Mouse (Mus musculus): ENCODE results near the gene Mmp15. TPM values are rescaled to one million over a fixed set of nuclear protein-coding genes. Genes with fewer than 3 reads are reported as not detected.
"Not testable (repeated sequence)": the region's sequence is repeated elsewhere in the genome, so short reads cannot be mapped to it uniquely, and the experiment has no call there.

The Mmp15 gene
- polyA plus RNA-seq, 1 experiment from 2014 or later, result 26.0 TPM

- H3K9ac ChIP-seq (replicated peaks; ENCODE audit: low read depth), result no peak overlapping the region
Observed at GRCm38 (mm10) chr8:95377863-95378291, 25.8 kb downstream of the Mmp15 start.

GRCm38 (mm10) chr8:95378928-95379327, 26.9 kb downstream of the Mmp15 start:
- not testable (repeated sequence) for H3K36me3 ChIP-seq (ENCODE audit: insufficient read depth, low read length); H3K27me3 ChIP-seq (replicated peaks; ENCODE audit: insufficient read depth, low read length); H3K27ac ChIP-seq (ENCODE audit: low read length); H3K9ac ChIP-seq (replicated peaks; ENCODE audit: low read depth); H3K4me2 ChIP-seq (replicated peaks; ENCODE audit: low read depth, low read length); ATAC-seq; H3K4me1 ChIP-seq (ENCODE audit: insufficient read depth, low read depth, low read length); H3K4me3 ChIP-seq (ENCODE audit: low read depth, low read length); DNase-seq (ENCODE audit: low spot score); H3K9me3 ChIP-seq (ENCODE audit: low read length)
- 92% methylated on average over 11 of the region's 11 CpGs for WGBS

More at GRCm38 (mm10) chr8:95377863-95378291, 25.8 kb downstream of the Mmp15 start:
- H3K27ac ChIP-seq (ENCODE audit: low read length), result peak overlapping the region; percentile 84
- TF ChIP-seq CTCF (IDR thresholded peaks at IDR 0.05), result no peak
- TF ChIP-seq EP300 (IDR thresholded peaks at IDR 0.05), result peak; percentile 88
- ATAC-seq (peak; percentile 92), DNase-seq (ENCODE audit: low spot score) (peak; percentile 93)
- H3K9me3 ChIP-seq (ENCODE audit: low read length), result no peaks in the 10 kb centered on the region
- no peak overlapping the region for H3K4me3 ChIP-seq (ENCODE audit: low read depth, low read length)
- H3K4me2 ChIP-seq (replicated peaks; ENCODE audit: low read depth, low read length), result 0 out of 2 replicates have a peak overlapping the region, but pooled peaks have one; percentile 11
- 11% methylated on average over 7 of the region's 7 CpGs for WGBS
- no peaks in the 10 kb centered on the region for H3K27me3 ChIP-seq (replicated peaks; ENCODE audit: insufficient read depth, low read length)
- H3K4me1 ChIP-seq (ENCODE audit: insufficient read depth, low read depth, low read length), result peaks cover 5% of the 10 kb centered on the region; the same call in 1 of the 2 replicates
- H3K36me3 ChIP-seq (ENCODE audit: insufficient read depth, low read length), result no peaks in the 10 kb centered on the region

GRCm38 (mm10) chr8:95380953-95381352, 28.9 kb downstream of the Mmp15 start:
- H3K36me3 ChIP-seq (ENCODE audit: insufficient read depth, low read length), result no peaks in the 10 kb centered on the region
- H3K27me3 ChIP-seq (replicated peaks; ENCODE audit: insufficient read depth, low read length), result no peaks in the 10 kb centered on the region
- TF ChIP-seq EP300 (IDR thresholded peaks at IDR 0.05), result peak; percentile 60
- no peak for TF ChIP-seq CTCF (IDR thresholded peaks at IDR 0.05)
- no peak overlapping the region for H3K27ac ChIP-seq (ENCODE audit: low read length)
- no peak overlapping the region for H3K9ac ChIP-seq (replicated peaks; ENCODE audit: low read depth)
- H3K9me3 ChIP-seq (ENCODE audit: low read length), result no peaks in the 10 kb centered on the region
- no peak overlapping the region for H3K4me3 ChIP-seq (ENCODE audit: low read depth, low read length)
- peak; percentile 74 for DNase-seq (ENCODE audit: low spot score)
- H3K4me1 ChIP-seq (ENCODE audit: insufficient read depth, low read depth, low read length), result peaks cover 5% of the 10 kb centered on the region; the same call in 1 of the 2 replicates
- no peak overlapping the region for H3K4me2 ChIP-seq (replicated peaks; ENCODE audit: low read depth, low read length)
- no peak for ATAC-seq

GRCm38 (mm10) chr8:95381595-95381994, 29.5 kb downstream of the Mmp15 start:
- ATAC-seq, result no peak
- Histone ChIP-seq H3K27me3 (replicated peaks; ENCODE audit: insufficient read depth, low read length) (no peaks in the 10 kb centered on the region), H3K9ac (replicated peaks; ENCODE audit: low read depth) (no peak overlapping the region), H3K4me3 (ENCODE audit: low read depth, low read length) (no peak overlapping the region), H3K27ac (ENCODE audit: low read length) (no peak overlapping the region), H3K36me3 (ENCODE audit: insufficient read depth, low read length) (no peaks in the 10 kb centered on the region), H3K9me3 (ENCODE audit: low read length) (no peaks in the 10 kb centered on the region), H3K4me2 (replicated peaks; ENCODE audit: low read depth, low read length) (no peak overlapping the region), H3K4me1 (ENCODE audit: insufficient read depth, low read depth, low read length) (peaks cover 5% of the 10 kb centered on the region; the same call in 1 of the 2 replicates)
- WGBS, result 43% methylated on average over 3 of the region's 3 CpGs
- TF ChIP-seq EP300 (IDR thresholded peaks at IDR 0.05), result no peak
- no peak for TF ChIP-seq CTCF (IDR thresholded peaks at IDR 0.05)
- no peak for DNase-seq (ENCODE audit: low spot score)

GRCm38 (mm10) chr8:95384501-95384900, 32.4 kb downstream of the Mmp15 start:
- no peak overlapping the region for H3K9ac ChIP-seq (replicated peaks; ENCODE audit: low read depth)
- H3K27ac ChIP-seq (ENCODE audit: low read length), result no peak overlapping the region
- DNase-seq (ENCODE audit: low spot score), result peak; percentile 41
- no peaks in the 10 kb centered on the region for H3K4me1 ChIP-seq (ENCODE audit: insufficient read depth, low read depth, low read length)
- no peaks in the 10 kb centered on the region for H3K27me3 ChIP-seq (replicated peaks; ENCODE audit: insufficient read depth, low read length)
- no peaks in the 10 kb centered on the region for H3K36me3 ChIP-seq (ENCODE audit: insufficient read depth, low read length)
- TF ChIP-seq CTCF (IDR thresholded peaks at IDR 0.05) (no peak), EP300 (IDR thresholded peaks at IDR 0.05) (peak; percentile 38; the same call in 1 of the 2 replicates)
- no peak overlapping the region for H3K4me3 ChIP-seq (ENCODE audit: low read depth, low read length)
- H3K9me3 ChIP-seq (ENCODE audit: low read length), result no peaks in the 10 kb centered on the region
- ATAC-seq, result peak; percentile 86
- 56% methylated on average over 3 of the region's 3 CpGs for WGBS
- no peak overlapping the region for H3K4me2 ChIP-seq (replicated peaks; ENCODE audit: low read depth, low read length)

GRCm38 (mm10) chr8:95386037-95386436, 34.0 kb downstream of the Mmp15 start:
- TF ChIP-seq EP300 (IDR thresholded peaks at IDR 0.05) (no peak), CTCF (IDR thresholded peaks at IDR 0.05) (no peak)
- no peak overlapping the region for H3K27ac ChIP-seq (ENCODE audit: low read length)
- no peak overlapping the region for H3K4me3 ChIP-seq (ENCODE audit: low read depth, low read length)
- DNase-seq (ENCODE audit: low spot score) (no peak), ATAC-seq (no peak)
- H3K27me3 ChIP-seq (replicated peaks; ENCODE audit: insufficient read depth, low read length), result no peaks in the 10 kb centered on the region
- no peaks in the 10 kb centered on the region for H3K4me1 ChIP-seq (ENCODE audit: insufficient read depth, low read depth, low read length)
- no peaks in the 10 kb centered on the region for H3K36me3 ChIP-seq (ENCODE audit: insufficient read depth, low read length)
- no peak overlapping the region for H3K4me2 ChIP-seq (replicated peaks; ENCODE audit: low read depth, low read length)
- WGBS, result 81% methylated on average over 5 of the region's 5 CpGs
- no peak overlapping the region for H3K9ac ChIP-seq (replicated peaks; ENCODE audit: low read depth)
- H3K9me3 ChIP-seq (ENCODE audit: low read length), result no peaks in the 10 kb centered on the region

- Histone ChIP-seq H3K27me3 (replicated peaks; ENCODE audit: insufficient read depth, low read length) (no peaks in the 10 kb centered on the region), H3K36me3 (ENCODE audit: insufficient read depth, low read length) (no peaks in the 10 kb centered on the region), H3K9me3 (ENCODE audit: low read length) (no peaks in the 10 kb centered on the region), H3K4me1 (ENCODE audit: insufficient read depth, low read depth, low read length) (no peaks in the 10 kb centered on the region), H3K9ac (replicated peaks; ENCODE audit: low read depth) (no peak overlapping the region), H3K27ac (ENCODE audit: low read length) (no peak overlapping the region), H3K4me3 (ENCODE audit: low read depth, low read length) (no peak overlapping the region), H3K4me2 (replicated peaks; ENCODE audit: low read depth, low read length) (no peak overlapping the region)
- 85% methylated on average over 10 of the region's 10 CpGs for WGBS
- TF ChIP-seq CTCF (IDR thresholded peaks at IDR 0.05) (no peak), EP300 (IDR thresholded peaks at IDR 0.05) (no peak)
- ATAC-seq, result no peak
- no peak for DNase-seq (ENCODE audit: low spot score)
Observed at GRCm38 (mm10) chr8:95387221-95387620, 35.2 kb downstream of the Mmp15 start.

Measured in lung, postnatal 0 days (tissue).